Mouse (Mus musculus): ENCODE results near the gene Pgbd1. TPM values are rescaled to one million over a fixed set of nuclear protein-coding genes. Genes with fewer than 3 reads are reported as not detected.
"Not testable (repeated sequence)": the region's sequence is repeated elsewhere in the genome, so short reads cannot be mapped to it uniquely, and the experiment has no call there.

The Pgbd1 gene
- polyA plus RNA-seq (2011; ENCODE audit: insufficient read depth, insufficient read length, low replicate concordance, missing spikeins), result not detected in 2 replicates

GRCm38 (mm10) chr13:21440503-21441206 is at the start of gene Pgbd1:
Pgbd1 (minus strand) TSS chr13:21441058.
- no peak for TF ChIP-seq CTCF (IDR thresholded peaks at IDR 0.05; ENCODE audit: control insufficient read depth, insufficient read depth, low read length)
- TF ChIP-seq POLR2A (IDR thresholded peaks at IDR 0.05; ENCODE audit: borderline replicate concordance, control insufficient read depth, low read depth, low read length), result peak; percentile 15; the same call in 1 of the 2 replicates
- peak within 1 kb of the TSS; percentile 73 for H3K4me3 ChIP-seq (replicated peaks; ENCODE audit: control insufficient read depth, low read depth, low read length)
- H3K27ac ChIP-seq (ENCODE audit: control insufficient read depth, insufficient read depth, low read depth, low read length, poor library complexity), result no peak within 1 kb of the TSS; the same call in 1 of the 2 replicates
- under 1% methylated on average over 32 of the region's 32 CpGs for WGBS
- H3K4me1 ChIP-seq (ENCODE audit: control insufficient read depth, insufficient read depth, low read length), result no peaks in the 10 kb centered on the region; the same call in 1 of the 2 replicates

GRCm38 (mm10) chr13:21486881-21487280 is 46.0 kb upstream of the Pgbd1 start:
- no peaks in the 10 kb centered on the region for H3K4me1 ChIP-seq (ENCODE audit: control insufficient read depth, insufficient read depth, low read length)
- no peak overlapping the region for H3K27ac ChIP-seq (ENCODE audit: control insufficient read depth, insufficient read depth, low read depth, low read length, poor library complexity)
- TF ChIP-seq POLR2A (IDR thresholded peaks at IDR 0.05; ENCODE audit: borderline replicate concordance, control insufficient read depth, low read depth, low read length) (no peak), CTCF (IDR thresholded peaks at IDR 0.05; ENCODE audit: control insufficient read depth, insufficient read depth, low read length) (no peak)
- no peak overlapping the region for H3K4me3 ChIP-seq (replicated peaks; ENCODE audit: control insufficient read depth, low read depth, low read length)
- 77% methylated on average over 1 of the region's 1 CpGs for WGBS

- peak within 1 kb of the TSS; percentile 68 for H3K4me3 ChIP-seq (replicated peaks; ENCODE audit: control insufficient read depth, low read depth, low read length)
- H3K4me1 ChIP-seq (ENCODE audit: control insufficient read depth, insufficient read depth, low read length); H3K27ac ChIP-seq (ENCODE audit: control insufficient read depth, insufficient read depth, low read depth, low read length, poor library complexity): not testable (repeated sequence)
- WGBS, result 4% methylated on average over 31 of the region's 31 CpGs
These were observed 38.2 kb upstream of the Pgbd1 start, which contains the start of the genes Zkscan4 and Gm10065 for GRCm38 (mm10) chr13:21478759-21479670. Zkscan4 (plus strand) TSS chr13:21478907. Gm10065 (minus strand) TSS chr13:21479441.

GRCm38 (mm10) chr13:21472427-21472826 is 31.6 kb upstream of the Pgbd1 start:
- TF ChIP-seq CTCF (IDR thresholded peaks at IDR 0.05; ENCODE audit: control insufficient read depth, insufficient read depth, low read length), result no peak
- TF ChIP-seq POLR2A (IDR thresholded peaks at IDR 0.05; ENCODE audit: borderline replicate concordance, control insufficient read depth, low read depth, low read length), result no peak
- WGBS, result 51% methylated on average over 4 of the region's 4 CpGs

GRCm38 (mm10) chr13:21469097-21469496 is 28.2 kb upstream of the Pgbd1 start:
- Histone ChIP-seq H3K27ac (ENCODE audit: control insufficient read depth, insufficient read depth, low read depth, low read length, poor library complexity) (no peak overlapping the region), H3K4me1 (ENCODE audit: control insufficient read depth, insufficient read depth, low read length) (no peaks in the 10 kb centered on the region), H3K4me3 (replicated peaks; ENCODE audit: control insufficient read depth, low read depth, low read length) (no peak overlapping the region)
- 35% methylated on average over 9 of the region's 9 CpGs for whole genome bisulfite sequencing
- TF ChIP-seq CTCF (IDR thresholded peaks at IDR 0.05; ENCODE audit: control insufficient read depth, insufficient read depth, low read length) (no peak), POLR2A (IDR thresholded peaks at IDR 0.05; ENCODE audit: borderline replicate concordance, control insufficient read depth, low read depth, low read length) (no peak)

More at GRCm38 (mm10) chr13:21472427-21472826, 31.6 kb upstream of the Pgbd1 start:
- Histone ChIP-seq H3K4me3 (replicated peaks; ENCODE audit: control insufficient read depth, low read depth, low read length) (no peak overlapping the region), H3K4me1 (ENCODE audit: control insufficient read depth, insufficient read depth, low read length) (no peaks in the 10 kb centered on the region), H3K27ac (ENCODE audit: control insufficient read depth, insufficient read depth, low read depth, low read length, poor library complexity) (no peak overlapping the region)

- no peak for TF ChIP-seq CTCF (IDR thresholded peaks at IDR 0.05; ENCODE audit: control insufficient read depth, insufficient read depth, low read length)
- TF ChIP-seq POLR2A (IDR thresholded peaks at IDR 0.05; ENCODE audit: borderline replicate concordance, control insufficient read depth, low read depth, low read length), result no peak; the same call in 1 of the 2 replicates
- H3K27ac ChIP-seq (ENCODE audit: control insufficient read depth, insufficient read depth, low read depth, low read length, poor library complexity), result no peak within 1 kb of the TSS; the same call in 1 of the 2 replicates
- H3K4me3 ChIP-seq (replicated peaks; ENCODE audit: control insufficient read depth, low read depth, low read length), result peak within 1 kb of the TSS; percentile 81
- H3K4me1 ChIP-seq (ENCODE audit: control insufficient read depth, insufficient read depth, low read length), result no peaks in the 10 kb centered on the region
- WGBS, result 1% methylated on average over 54 of the region's 54 CpGs
These were observed 27.5 kb upstream of the Pgbd1 start, which contains the start of gene Nkapl for GRCm38 (mm10) chr13:21468061-21469019. Nkapl (minus strand) TSS chr13:21468509.

- 79% methylated on average over 10 of the region's 10 CpGs for WGBS
- Histone ChIP-seq H3K4me1 (ENCODE audit: control insufficient read depth, insufficient read depth, low read length) (no peaks in the 10 kb centered on the region), H3K27ac (ENCODE audit: control insufficient read depth, insufficient read depth, low read depth, low read length, poor library complexity) (no peak overlapping the region), H3K4me3 (replicated peaks; ENCODE audit: control insufficient read depth, low read depth, low read length) (no peak overlapping the region)
- TF ChIP-seq CTCF (IDR thresholded peaks at IDR 0.05; ENCODE audit: control insufficient read depth, insufficient read depth, low read length) (no peak), POLR2A (IDR thresholded peaks at IDR 0.05; ENCODE audit: borderline replicate concordance, control insufficient read depth, low read depth, low read length) (no peak)
These were observed 26.5 kb upstream of the Pgbd1 start for GRCm38 (mm10) chr13:21467336-21467735.

GRCm38 (mm10) chr13:21462516-21462915 is 21.7 kb upstream of the Pgbd1 start:
- not testable (repeated sequence) for H3K27ac ChIP-seq (ENCODE audit: control insufficient read depth, insufficient read depth, low read depth, low read length, poor library complexity); H3K4me3 ChIP-seq (replicated peaks; ENCODE audit: control insufficient read depth, low read depth, low read length); H3K4me1 ChIP-seq (ENCODE audit: control insufficient read depth, insufficient read depth, low read length)
- 69% methylated on average over 9 of the region's 9 CpGs for WGBS
